Mouse (Mus musculus): ENCODE data around the gene Olfr707.

- TF ChIP-seq CTCF (IDR thresholded peaks at IDR 0.05; ENCODE audit: extremely low read depth, insufficient read length, insufficient replicate concordance, low read depth, low read length) (no peak), POLR2A (IDR thresholded peaks at IDR 0.05; ENCODE audit: low read depth, low read length) (no peak)
Observed at GRCm38 (mm10) chr7:106948212-106948611, 47.2 kb upstream of the Olfr707 start, which contains the start of gene Olfr710.
